In genomic region chr7:126775185-126775977, GRCm38 (mm10) we compare ENCODE assay signal across 10 mouse cellular contexts. TPM values are rescaled to one million over a fixed set of nuclear protein-coding genes. Genes with fewer than 3 reads are reported as not detected.
DNase-seq lines count a peak whose midpoint lies in the region; ATAC-seq and TF ChIP-seq lines count a peak whose summit lies in the region.
"Had no signal": no experiment of that assay in that cellular context is flagged by ENCODE, and none has a peak within 500 bp of the region (broad histone marks: within the 10 kb centered on the region; RNA-seq: fewer than 3 reads in every experiment).

No protein-coding gene starts in this region.

- H3K9me3 ChIP-seq in neural tube, embryonic 13.5 days, result no peaks in the 10 kb centered on the region
- H3K9me3 ChIP-seq: hindbrain, embryonic 15.5 days had no signal

- TF ChIP-seq POLR2A in lung, adult 2 months (IDR thresholded peaks at IDR 0.05; ENCODE audit: borderline replicate concordance, extremely low read depth, low read depth, low read length), result no peak

- peak overlapping the region; percentile 97 for H3K4me2 ChIP-seq in neural tube, embryonic 13.5 days

- ATAC-seq in neural tube, embryonic 13.5 days (ENCODE audit: low read depth), result no peak

- peak overlapping the region; percentile 93; the same call in 1 of the 2 replicates for H3K27ac ChIP-seq in neural tube, embryonic 13.5 days (replicated peaks)

- no peak overlapping the region for H3K4me3 ChIP-seq in lung, adult 2 months (replicated peaks; ENCODE audit: extremely low read depth, low read depth, low read length)
- no peak overlapping the region for H3K4me3 ChIP-seq in neural tube, embryonic 13.5 days

- H3K27me3 ChIP-seq in neural tube, embryonic 13.5 days, result no peaks in the 10 kb centered on the region
- H3K27me3 ChIP-seq: hindbrain, embryonic 15.5 days had no signal

- 56% methylated on average over 10 of the region's 10 CpGs for WGBS in lung, adult 2 months
- 89% methylated on average over 10 of the region's 10 CpGs for WGBS in neural tube, embryonic 13.5 days

- intact Hi-C loops in left cerebral cortex, postnatal 10 days (cut with DNase I), result loop anchor here (5.0 kb wide), 1 partner anchor 73 kb away; no protein-coding TSS in a partner anchor

- peak; percentile 36 for DNase-seq in cerebellum, adult 11-12 months
- no peak for DNase-seq in cerebellum, adult 9-11 months
- DNase-seq in lung, adult 2 months, result peak; percentile 41
- no peak for DNase-seq in lung, postnatal 10 days
- DNase-seq in induced T-regulatory cell, adult 2 months (ENCODE audit: low read depth), result peak; percentile 56
- DNase-seq in left cerebral cortex, postnatal 10 days (ENCODE audit: extremely low spot score in 1 of 2, low spot score in 2 of 2), result no peak
- no peak for DNase-seq in ovary, postnatal 10 days (ENCODE audit: low spot score)
- DNase-seq: right cerebral cortex, postnatal 25 days had no signal

- H3K36me3 ChIP-seq in neural tube, embryonic 13.5 days, result peaks cover 38% of the 10 kb centered on the region

- TF ChIP-seq CTCF in lung, adult 2 months (IDR thresholded peaks at IDR 0.05; ENCODE audit: insufficient read depth, low read length), result peak; percentile 40; the same call in 1 of the 2 replicates

- H3K4me1 ChIP-seq in lung, adult 2 months (ENCODE audit: control insufficient read depth, insufficient read depth, low read length), result peaks cover 33% of the 10 kb centered on the region
- peaks cover 46% of the 10 kb centered on the region for H3K4me1 ChIP-seq in neural tube, embryonic 13.5 days (replicated peaks)

- H3K9ac ChIP-seq in neural tube, embryonic 13.5 days, result peak overlapping the region; percentile 99

RNA-seq across cellular contexts. Expression of gene Ypel3, which starts 1.4 kb away (rescaled TPM):
- polyA plus RNA-seq in lung, adult 2 months (2012; rRNA removed), result 390 and 597 TPM in 2 replicates
- polyA plus RNA-seq in neural tube, embryonic 13.5 days (2015; fragmentation: Nextera tagmentation; extraction: Ambion mirVana), result 204 and 215 TPM in 2 replicates
- total RNA-seq in left cerebral cortex, postnatal 10 days (2021), result 100 to 1,000 TPM; 167 to 169 TPM

RNA-seq across cellular contexts. Expression of gene Tbx6, which starts 5.9 kb away (rescaled TPM):
- 8.7 and 9.5 TPM in 2 replicates for polyA plus RNA-seq in lung, adult 2 months (2012; rRNA removed)
- polyA plus RNA-seq in neural tube, embryonic 13.5 days (2015; fragmentation: Nextera tagmentation; extraction: Ambion mirVana), result 0.25 and 0.66 TPM in 2 replicates
- under 1 TPM; 0.21 to 0.41 TPM for total RNA-seq in left cerebral cortex, postnatal 10 days (2021)

RNA-seq across cellular contexts. Expression of gene Gdpd3, which starts 9.2 kb away (rescaled TPM):
- 18.4 and 35.7 TPM in 2 replicates for polyA plus RNA-seq in lung, adult 2 months (2012; rRNA removed)
- 0.56 and 1.5 TPM in 2 replicates for polyA plus RNA-seq in neural tube, embryonic 13.5 days (2015; fragmentation: Nextera tagmentation; extraction: Ambion mirVana)
- 1 to 10 TPM; 2.6 to 3.5 TPM for total RNA-seq in left cerebral cortex, postnatal 10 days (2021)

RNA-seq across cellular contexts. Expression of gene Mapk3, which starts 16.0 kb away (rescaled TPM):
- polyA plus RNA-seq in lung, adult 2 months (2012; rRNA removed), result 500 and 548 TPM in 2 replicates
- polyA plus RNA-seq in neural tube, embryonic 13.5 days (2015; fragmentation: Nextera tagmentation; extraction: Ambion mirVana), result 97.6 and 108 TPM in 2 replicates
- total RNA-seq in left cerebral cortex, postnatal 10 days (2021), result 100 to 1,000 TPM; 260 to 263 TPM

RNA-seq across cellular contexts. Expression of gene Ppp4c, which starts 16.9 kb away (rescaled TPM):
- polyA plus RNA-seq in lung, adult 2 months (2012; rRNA removed), result 135 and 156 TPM in 2 replicates
- 216 and 230 TPM in 2 replicates for polyA plus RNA-seq in neural tube, embryonic 13.5 days (2015; fragmentation: Nextera tagmentation; extraction: Ambion mirVana)
- 10 to 100 TPM; 54.4 to 56.2 TPM for total RNA-seq in left cerebral cortex, postnatal 10 days (2021)

Comparison
In these comparisons a context has a peak if more than half of its experiments do, and no peak if none do; other contexts are left out.
1. DNase-seq: peak in cerebellum, adult 11-12 months (single experiment), lung, adult 2 months (single experiment) and induced T-regulatory cell, adult 2 months (single experiment); none in cerebellum, adult 9-11 months (single experiment), lung, postnatal 10 days (single experiment), left cerebral cortex, postnatal 10 days (0 of 2) and ovary, postnatal 10 days (single experiment).